Mouse (Mus musculus): ENCODE results near the gene Prelp. TPM values are rescaled to one million over a fixed set of nuclear protein-coding genes. Genes with fewer than 3 reads are reported as not detected.
A peak's percentile ranks its signal among the peaks of the same experiment; 100 is the strongest.

Gene Prelp
- polyA plus RNA-seq, 1 experiment from 2014 or later = 8.0 TPM

GRCm38 (mm10) chr1:133882283-133883217 is 38.7 kb downstream of the Prelp start:
- Histone ChIP-seq H3K27ac (ENCODE audit: low read depth, low read length) (no peak overlapping the region), H3K27me3 (ENCODE audit: control insufficient read depth, insufficient read depth, low read length) (no peaks in the 10 kb centered on the region), H3K4me1 (ENCODE audit: control insufficient read depth, insufficient read depth, low read length) (peaks cover 18% of the 10 kb centered on the region), H3K9ac (replicated peaks; ENCODE audit: low read depth, low read length) (no peak overlapping the region), H3K9me3 (ENCODE audit: control insufficient read depth, low read length) (no peaks in the 10 kb centered on the region), H3K36me3 (ENCODE audit: control insufficient read depth, insufficient read depth, low read length) (no peaks in the 10 kb centered on the region), H3K4me3 (ENCODE audit: low read depth, low read length) (no peak overlapping the region), H3K4me2 (ENCODE audit: low read depth, low read length) (no peak overlapping the region)
- no peak for ATAC-seq (ENCODE audit: low read depth)
- 54% methylated on average over 11 of the region's 11 CpGs for WGBS

DNA sequence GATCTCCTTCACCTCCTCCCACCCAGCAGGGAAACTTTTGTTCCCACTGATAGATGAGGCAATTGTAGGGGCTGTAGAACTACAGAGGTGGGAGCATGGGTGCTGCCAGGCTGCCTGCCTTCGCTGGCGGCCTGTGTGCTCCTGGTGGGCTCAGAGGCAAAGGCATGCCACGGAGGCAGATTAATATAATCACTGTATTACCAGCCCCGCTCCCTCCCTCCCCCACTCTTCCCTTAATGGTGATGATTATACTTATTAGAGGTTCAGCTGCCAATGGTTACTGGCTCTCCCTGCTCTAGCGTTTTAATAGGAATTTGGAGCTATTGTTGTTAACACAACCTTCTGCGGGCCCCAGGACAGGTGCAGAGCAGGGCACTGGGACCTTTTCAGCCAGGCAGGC is 39.4 kb downstream of the Prelp start:
- Histone ChIP-seq H3K27ac (ENCODE audit: low read depth, low read length) (no peak overlapping the region), H3K27me3 (ENCODE audit: control insufficient read depth, insufficient read depth, low read length) (no peaks in the 10 kb centered on the region), H3K4me2 (ENCODE audit: low read depth, low read length) (no peak overlapping the region), H3K4me1 (ENCODE audit: control insufficient read depth, insufficient read depth, low read length) (peaks cover 12% of the 10 kb centered on the region), H3K9me3 (ENCODE audit: control insufficient read depth, low read length) (no peaks in the 10 kb centered on the region), H3K9ac (replicated peaks; ENCODE audit: low read depth, low read length) (no peak overlapping the region), H3K36me3 (ENCODE audit: control insufficient read depth, insufficient read depth, low read length) (no peaks in the 10 kb centered on the region), H3K4me3 (ENCODE audit: low read depth, low read length) (no peak overlapping the region)
- 18% methylated on average over 6 of the region's 6 CpGs for WGBS
- ATAC-seq (ENCODE audit: low read depth) = no peak

- H3K36me3 ChIP-seq (ENCODE audit: control insufficient read depth, insufficient read depth, low read length) = no peaks in the 10 kb centered on the region
- ATAC-seq (ENCODE audit: low read depth) = no peak
- 36% methylated on average over 12 of the region's 12 CpGs for WGBS
- no peak overlapping the region for H3K9ac ChIP-seq (replicated peaks; ENCODE audit: low read depth, low read length)
- no peaks in the 10 kb centered on the region for H3K9me3 ChIP-seq (ENCODE audit: control insufficient read depth, low read length)
- no peak overlapping the region for H3K4me3 ChIP-seq (ENCODE audit: low read depth, low read length)
- H3K4me2 ChIP-seq (ENCODE audit: low read depth, low read length) = no peak overlapping the region
- H3K27me3 ChIP-seq (ENCODE audit: control insufficient read depth, insufficient read depth, low read length) = no peaks in the 10 kb centered on the region
- H3K27ac ChIP-seq (ENCODE audit: low read depth, low read length) = no peak overlapping the region
- peaks cover 6% of the 10 kb centered on the region for H3K4me1 ChIP-seq (ENCODE audit: control insufficient read depth, insufficient read depth, low read length)
These were observed 42.3 kb downstream of the Prelp start for GRCm38 (mm10) chr1:133878825-133879423.

GRCm38 (mm10) chr1:133876936-133877335 is 44.3 kb downstream of the Prelp start:
- peaks cover 2% of the 10 kb centered on the region for H3K4me1 ChIP-seq (ENCODE audit: control insufficient read depth, insufficient read depth, low read length)
- H3K36me3 ChIP-seq (ENCODE audit: control insufficient read depth, insufficient read depth, low read length) = no peaks in the 10 kb centered on the region
- no peak overlapping the region for H3K4me3 ChIP-seq (ENCODE audit: low read depth, low read length)
- H3K9ac ChIP-seq (replicated peaks; ENCODE audit: low read depth, low read length) = no peak overlapping the region
- no peak for ATAC-seq (ENCODE audit: low read depth)
- H3K9me3 ChIP-seq (ENCODE audit: control insufficient read depth, low read length) = no peaks in the 10 kb centered on the region
- H3K4me2 ChIP-seq (ENCODE audit: low read depth, low read length) = no peak overlapping the region
- 73% methylated on average over 7 of the region's 7 CpGs for WGBS
- no peak overlapping the region for H3K27ac ChIP-seq (ENCODE audit: low read depth, low read length)
- H3K27me3 ChIP-seq (ENCODE audit: control insufficient read depth, insufficient read depth, low read length) = no peaks in the 10 kb centered on the region

DNA sequence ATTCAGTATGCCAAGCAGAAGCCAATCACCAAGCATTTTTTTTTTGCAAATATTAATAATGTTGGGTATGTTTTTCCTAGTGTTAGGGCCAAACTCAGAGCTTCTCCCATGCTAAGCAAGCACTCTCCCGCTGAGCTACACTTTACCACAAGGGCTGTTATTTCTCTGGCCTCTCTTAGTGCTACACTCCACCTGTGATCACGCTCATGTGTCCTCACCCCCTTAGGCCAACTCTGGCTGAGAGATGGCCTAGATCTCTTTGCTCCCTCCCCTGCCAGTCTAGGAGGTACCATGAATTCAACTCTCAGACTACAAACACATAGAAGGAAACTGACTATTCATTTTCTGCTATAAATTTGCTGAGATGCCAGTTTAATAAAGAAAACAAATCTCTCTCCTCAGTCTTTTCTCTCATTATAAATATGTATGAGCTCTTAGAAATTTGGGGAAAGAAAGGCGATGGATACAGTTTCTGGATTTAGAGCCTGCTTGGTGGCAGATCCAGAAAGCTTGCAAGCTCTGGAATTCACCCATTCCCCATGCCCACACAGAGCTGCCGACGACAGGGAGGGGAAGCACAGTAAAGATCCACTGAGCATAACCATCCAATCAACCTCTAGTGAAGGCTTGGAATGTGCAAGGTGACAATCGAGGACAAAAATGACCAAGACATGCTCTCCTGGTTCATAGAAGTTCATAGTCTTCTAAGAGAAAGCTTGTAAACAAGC is 48.0 kb downstream of the Prelp start:
- Histone ChIP-seq H3K4me3 (ENCODE audit: low read depth, low read length) (no peak overlapping the region), H3K27me3 (ENCODE audit: control insufficient read depth, insufficient read depth, low read length) (no peaks in the 10 kb centered on the region), H3K9me3 (ENCODE audit: control insufficient read depth, low read length) (no peaks in the 10 kb centered on the region), H3K27ac (ENCODE audit: low read depth, low read length) (no peak overlapping the region), H3K4me1 (ENCODE audit: control insufficient read depth, insufficient read depth, low read length) (no peaks in the 10 kb centered on the region), H3K9ac (replicated peaks; ENCODE audit: low read depth, low read length) (no peak overlapping the region), H3K4me2 (ENCODE audit: low read depth, low read length) (no peak overlapping the region), H3K36me3 (ENCODE audit: control insufficient read depth, insufficient read depth, low read length) (no peaks in the 10 kb centered on the region)
- WGBS = 80% methylated on average over 6 of the region's 6 CpGs
- no peak for ATAC-seq (ENCODE audit: low read depth)

DNA sequence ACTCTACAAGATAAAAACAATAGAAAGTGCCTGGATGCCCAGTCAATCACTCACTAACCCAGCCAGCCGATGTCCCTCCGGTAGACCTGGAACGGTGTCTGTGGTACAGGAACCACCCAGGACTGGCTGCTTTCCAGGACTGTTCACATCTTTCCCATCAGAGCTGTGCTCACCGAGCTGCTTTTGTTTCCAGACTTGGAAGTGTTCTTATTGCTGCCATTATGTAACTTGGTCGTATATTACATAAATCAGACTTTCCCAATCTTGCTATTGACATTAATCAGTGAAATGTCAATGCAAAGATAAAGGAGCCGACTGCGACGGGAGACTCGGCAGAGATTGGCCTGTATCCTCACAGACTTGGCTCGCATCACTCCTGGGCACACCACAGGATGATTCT is 50.0 kb downstream of the Prelp start:
- ATAC-seq (ENCODE audit: low read depth) = no peak
- Histone ChIP-seq H3K9me3 (ENCODE audit: control insufficient read depth, low read length) (no peaks in the 10 kb centered on the region), H3K4me1 (ENCODE audit: control insufficient read depth, insufficient read depth, low read length) (no peaks in the 10 kb centered on the region), H3K4me2 (ENCODE audit: low read depth, low read length) (no peak overlapping the region), H3K9ac (replicated peaks; ENCODE audit: low read depth, low read length) (no peak overlapping the region), H3K36me3 (ENCODE audit: control insufficient read depth, insufficient read depth, low read length) (no peaks in the 10 kb centered on the region), H3K27me3 (ENCODE audit: control insufficient read depth, insufficient read depth, low read length) (no peaks in the 10 kb centered on the region), H3K27ac (ENCODE audit: low read depth, low read length) (no peak overlapping the region), H3K4me3 (ENCODE audit: low read depth, low read length) (no peak overlapping the region)
- WGBS = 72% methylated on average over 10 of the region's 10 CpGs

DNA sequence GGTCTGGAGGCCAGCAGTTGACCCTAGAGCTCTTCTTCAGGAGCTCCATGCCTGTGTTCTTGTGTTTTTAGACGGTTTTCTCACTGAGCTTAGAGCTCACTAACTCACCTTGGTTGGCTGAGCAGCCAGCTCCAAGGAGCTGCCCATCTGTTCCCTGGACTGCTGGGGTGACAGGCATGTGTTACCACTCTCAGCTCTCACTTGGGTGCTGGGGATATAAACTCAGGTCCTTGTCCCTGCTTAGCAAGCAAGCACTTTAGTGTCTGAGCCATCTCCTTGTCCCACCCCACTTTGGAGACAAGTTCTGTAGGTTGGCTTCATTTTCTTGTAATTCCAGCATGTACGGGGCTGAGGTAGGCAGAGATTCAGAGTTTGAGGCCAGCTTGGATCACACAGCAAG is 52.0 kb downstream of the Prelp start:
- no peak for ATAC-seq (ENCODE audit: low read depth)
- Histone ChIP-seq H3K4me2 (ENCODE audit: low read depth, low read length) (no peak overlapping the region), H3K36me3 (ENCODE audit: control insufficient read depth, insufficient read depth, low read length) (no peaks in the 10 kb centered on the region), H3K27me3 (ENCODE audit: control insufficient read depth, insufficient read depth, low read length) (no peaks in the 10 kb centered on the region), H3K4me1 (ENCODE audit: control insufficient read depth, insufficient read depth, low read length) (no peaks in the 10 kb centered on the region), H3K27ac (ENCODE audit: low read depth, low read length) (no peak overlapping the region), H3K4me3 (ENCODE audit: low read depth, low read length) (no peak overlapping the region), H3K9ac (replicated peaks; ENCODE audit: low read depth, low read length) (no peak overlapping the region), H3K9me3 (ENCODE audit: control insufficient read depth, low read length) (no peaks in the 10 kb centered on the region)
- WGBS = 79% methylated on average over 2 of the region's 2 CpGs

- WGBS = 34% methylated on average over 10 of the region's 10 CpGs
- Histone ChIP-seq H3K36me3 (ENCODE audit: control insufficient read depth, insufficient read depth, low read length) (no peaks in the 10 kb centered on the region), H3K4me3 (ENCODE audit: low read depth, low read length) (no peak overlapping the region), H3K27ac (ENCODE audit: low read depth, low read length) (peak overlapping the region; percentile 22), H3K9me3 (ENCODE audit: control insufficient read depth, low read length) (no peaks in the 10 kb centered on the region), H3K4me2 (ENCODE audit: low read depth, low read length) (no peak overlapping the region), H3K9ac (replicated peaks; ENCODE audit: low read depth, low read length) (no peak overlapping the region), H3K27me3 (ENCODE audit: control insufficient read depth, insufficient read depth, low read length) (no peaks in the 10 kb centered on the region), H3K4me1 (ENCODE audit: control insufficient read depth, insufficient read depth, low read length) (peaks cover 3% of the 10 kb centered on the region; the same call in 1 of the 2 replicates)
- ATAC-seq (ENCODE audit: low read depth) = no peak
These were observed 57.8 kb downstream of the Prelp start for GRCm38 (mm10) chr1:133863257-133863997.
